Mouse (Mus musculus): ENCODE results near the gene Pla2g3. TPM values are rescaled to one million over a fixed set of nuclear protein-coding genes. Genes with fewer than 3 reads are reported as not detected.
A peak's percentile ranks its signal among the peaks of the same experiment; 100 is the strongest.

Pla2g3 gene
- total RNA-seq, 2 experiments from 2014 or later, result 6.9 to 19.4 TPM

GRCm38 (mm10) chr11:3529476-3530252, 41.6 kb downstream of the Pla2g3 start:
- peak in 1 of 2 experiments; percentile 47 for DNase-seq (ENCODE audit: extremely low spot score in 1 of 2, low spot score in 2 of 2)
- intact Hi-C loops (cut with DNase I), result loop anchor here (10.0 kb wide), 1 partner anchor 385 kb away; the partner anchor contains the start of gene Slc35e4

DNA sequence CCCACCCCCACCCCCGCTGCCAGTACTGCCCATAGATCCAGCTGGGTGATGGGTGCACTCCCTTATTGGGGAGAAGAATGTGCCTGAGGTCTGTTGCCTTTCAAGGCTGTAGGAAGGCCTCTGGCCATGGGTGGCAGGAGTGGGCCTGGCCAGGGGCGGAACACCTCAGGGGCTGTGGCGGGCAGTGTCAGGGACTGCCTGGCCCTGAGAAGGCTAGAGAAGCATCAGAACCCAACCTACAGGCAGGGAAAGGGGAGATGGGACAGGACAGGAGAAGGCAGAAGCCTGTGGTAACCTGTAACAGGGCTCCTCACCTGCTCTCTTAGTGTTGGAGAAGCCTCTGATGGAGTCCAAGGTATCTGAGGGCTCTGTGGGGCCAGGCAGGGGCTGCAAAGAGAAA, 42.6 kb downstream of the Pla2g3 start:
- intact Hi-C loops (cut with DNase I), result loop anchor here (10.0 kb wide), 1 partner anchor 384 kb away; the partner anchor contains the start of gene Slc35e4
- no peak for DNase-seq (ENCODE audit: extremely low spot score in 1 of 2, low spot score in 2 of 2)

DNA sequence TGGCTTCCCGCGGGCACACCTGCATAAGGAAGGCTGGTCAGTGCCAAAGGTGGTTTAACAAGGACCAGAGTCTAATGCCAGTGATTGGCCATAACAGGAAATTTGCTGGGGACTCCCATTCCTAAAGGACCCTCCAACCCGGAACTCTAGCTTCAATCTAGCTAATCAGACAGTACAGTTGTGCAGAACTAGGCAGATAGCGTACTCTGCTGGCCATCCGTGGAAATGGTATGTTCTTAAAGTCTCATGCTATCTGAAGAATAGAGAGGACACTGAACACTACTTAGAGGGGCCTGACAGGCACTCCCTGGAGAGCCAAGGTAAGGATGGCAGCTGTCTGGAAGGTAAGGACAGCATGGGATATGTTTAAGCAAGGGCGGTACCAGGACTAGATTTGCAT, 43.5 kb downstream of the Pla2g3 start:
- intact Hi-C loops (cut with DNase I), result loop anchor here (10.0 kb wide), 1 partner anchor 383 kb away; the partner anchor contains the start of gene Slc35e4
- DNase-seq (ENCODE audit: extremely low spot score in 1 of 2, low spot score in 2 of 2), result peak in 1 of 2 experiments; percentile 49

- intact Hi-C loops (cut with DNase I), result loop anchor here (10.0 kb wide), 1 partner anchor 382 kb away; the partner anchor contains the start of gene Slc35e4
- no peak for DNase-seq (ENCODE audit: extremely low spot score in 1 of 2, low spot score in 2 of 2)
These were observed 44.2 kb downstream of the Pla2g3 start for GRCm38 (mm10) chr11:3532101-3532931.

GRCm38 (mm10) chr11:3533406-3533932, 45.4 kb downstream of the Pla2g3 start:
- no peak for DNase-seq (ENCODE audit: extremely low spot score in 1 of 2, low spot score in 2 of 2)
- intact Hi-C loops (cut with DNase I), result loop anchor here (10.0 kb wide), 1 partner anchor 381 kb away; the partner anchor contains the start of gene Slc35e4

- intact Hi-C loops (cut with DNase I), result loop anchor here (5.0 to 10.0 kb wide), 4 partner anchors 97 to 380 kb away; partner anchors contain the start of genes Morc2a and Slc35e4
- no peak for DNase-seq (ENCODE audit: extremely low spot score in 1 of 2, low spot score in 2 of 2)
These were observed 46.9 kb downstream of the Pla2g3 start for GRCm38 (mm10) chr11:3534956-3535355.

GRCm38 (mm10) chr11:3535406-3535986, 47.4 kb downstream of the Pla2g3 start:
- intact Hi-C loops (cut with DNase I), result loop anchor here (5.0 to 10.0 kb wide), 4 partner anchors 97 to 379 kb away; partner anchors contain the start of genes Morc2a and Slc35e4
- peak; percentile 93 to 97 for DNase-seq (ENCODE audit: extremely low spot score in 1 of 2, low spot score in 2 of 2)

DNA sequence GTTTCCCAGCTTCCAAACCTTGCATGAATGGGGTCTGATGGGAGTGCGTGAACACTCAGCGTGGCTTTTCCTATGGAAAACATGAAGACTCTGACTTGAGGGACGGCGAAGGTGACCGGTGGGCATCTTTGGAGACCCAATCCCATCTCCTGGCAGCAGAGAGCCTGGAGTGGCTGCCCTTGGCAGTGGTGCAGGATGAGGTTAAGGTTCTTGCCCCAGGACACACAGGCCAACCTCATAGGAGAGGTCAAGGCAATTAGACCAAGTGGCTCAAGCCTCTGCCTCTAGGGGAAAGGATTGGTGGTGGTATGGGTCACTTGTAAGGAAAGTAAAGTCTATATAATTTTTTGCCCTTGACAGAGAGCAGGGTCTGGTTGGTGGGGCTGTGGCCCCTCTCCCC, 48.0 kb downstream of the Pla2g3 start:
- no peak for DNase-seq (ENCODE audit: extremely low spot score in 1 of 2, low spot score in 2 of 2)
- intact Hi-C loops (cut with DNase I), result loop anchor here (5.0 to 10.0 kb wide), 4 partner anchors 96 to 379 kb away; partner anchors contain the start of genes Morc2a and Slc35e4

DNA sequence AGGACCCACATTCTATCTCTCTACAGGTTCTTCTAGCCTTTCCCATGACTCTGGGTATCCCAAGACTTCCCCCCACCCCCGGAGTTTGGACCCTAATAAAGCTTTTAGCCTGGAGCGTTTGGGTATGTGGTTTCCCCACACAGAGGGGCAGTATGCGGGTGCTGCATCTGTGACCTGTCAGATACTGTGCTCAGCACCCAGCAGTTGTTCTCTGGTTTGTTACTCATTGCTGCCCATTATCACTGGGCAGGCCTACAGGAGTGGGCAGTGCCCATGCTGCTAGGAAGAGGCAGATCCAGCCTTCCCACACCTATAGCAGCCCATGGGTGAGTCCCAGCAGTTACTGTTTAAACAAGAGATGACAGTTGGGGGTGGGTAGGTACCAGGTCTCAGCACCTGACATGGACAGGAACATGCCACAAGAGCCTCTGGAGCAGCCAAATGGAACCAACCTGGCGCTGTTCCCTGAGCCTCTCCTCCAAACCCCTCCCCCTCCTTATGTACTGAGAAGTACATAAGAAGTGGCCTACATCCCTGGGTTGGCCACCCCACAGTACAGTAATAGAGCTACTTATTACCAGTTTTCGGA, 48.8 kb downstream of the Pla2g3 start:
- intact Hi-C loops (cut with DNase I), result loop anchor here (5.0 to 10.0 kb wide), 4 partner anchors 95 to 378 kb away; partner anchors contain the start of genes Morc2a and Slc35e4
- no peak for DNase-seq (ENCODE audit: extremely low spot score in 1 of 2, low spot score in 2 of 2)

DNA sequence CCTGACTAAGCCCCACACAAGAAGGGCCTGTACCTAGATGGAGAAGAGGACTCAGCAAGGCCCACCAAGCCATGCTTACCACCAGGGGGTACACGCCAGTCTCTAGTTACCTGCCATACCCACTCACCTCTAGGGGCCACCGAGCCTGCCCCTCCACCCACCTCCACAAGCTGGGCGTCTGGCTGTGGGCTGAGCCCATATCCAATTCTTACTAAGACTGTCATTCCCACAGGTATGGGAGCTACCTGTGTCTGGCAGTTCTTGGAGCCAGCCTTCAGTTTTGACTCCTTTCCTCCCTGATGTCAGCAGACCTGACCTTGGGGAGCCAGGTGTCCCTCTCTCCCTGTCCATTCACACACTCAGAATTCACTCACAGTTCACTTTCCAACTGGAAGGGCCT, 49.6 kb downstream of the Pla2g3 start:
- DNase-seq (ENCODE audit: extremely low spot score in 1 of 2, low spot score in 2 of 2), result no peak
- intact Hi-C loops (cut with DNase I), result loop anchor here (5.0 to 10.0 kb wide), 4 partner anchors 95 to 377 kb away; partner anchors contain the start of genes Morc2a and Slc35e4

GRCm38 (mm10) chr11:3538341-3538740, 50.3 kb downstream of the Pla2g3 start:
- DNase-seq (ENCODE audit: extremely low spot score in 1 of 2, low spot score in 2 of 2), result no peak
- intact Hi-C loops (cut with DNase I), result loop anchor here (5.0 to 10.0 kb wide), 4 partner anchors 94 to 376 kb away; partner anchors contain the start of genes Morc2a and Slc35e4

DNA sequence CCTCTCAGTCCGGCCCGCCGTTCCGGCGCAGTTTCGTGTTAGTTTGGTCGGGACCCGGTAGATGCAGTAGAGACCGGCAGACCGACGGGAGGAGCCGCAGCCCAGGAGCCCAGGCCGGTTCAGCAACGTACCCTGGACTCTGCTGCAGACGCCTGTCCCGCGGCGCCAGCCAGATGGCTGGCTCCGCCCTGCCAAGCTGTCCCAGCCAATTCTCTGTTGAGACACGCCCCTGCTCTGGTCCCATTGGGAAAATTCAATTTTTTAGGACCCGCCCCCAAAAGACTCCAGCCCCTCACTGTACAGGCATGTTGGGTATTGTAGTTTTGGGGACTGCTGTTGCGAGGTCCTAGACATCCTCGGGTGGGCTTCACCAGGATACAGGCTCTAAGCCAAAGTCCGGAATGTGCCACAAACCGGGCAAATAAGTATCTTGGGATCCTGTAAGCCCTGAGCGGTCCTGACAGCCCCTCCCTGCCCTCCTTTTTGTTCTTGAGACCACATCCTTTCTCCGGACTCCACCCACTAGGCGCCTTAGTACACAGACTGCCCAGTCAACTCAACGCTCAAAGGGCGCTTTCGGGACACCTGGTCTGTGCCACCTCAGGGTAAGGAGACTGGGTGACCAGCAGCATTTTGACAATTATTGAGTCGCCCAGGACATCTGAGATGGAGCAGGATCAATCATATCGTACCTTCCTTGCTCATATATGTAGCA, 51.2 kb downstream of the Pla2g3 start:
- DNase-seq (ENCODE audit: extremely low spot score in 1 of 2, low spot score in 2 of 2), result peak; percentile 90 to 93
- intact Hi-C loops (cut with DNase I), result loop anchor here (5.0 to 10.0 kb wide), 4 partner anchors 93 to 376 kb away; partner anchors contain the start of genes Morc2a and Slc35e4

GRCm38 (mm10) chr11:3539826-3540196, 51.7 kb downstream of the Pla2g3 start:
- intact Hi-C loops (cut with DNase I), result loop anchor here (5.0 to 10.0 kb wide), 4 partner anchors 92 to 375 kb away; partner anchors contain the start of genes Morc2a and Slc35e4
- no peak for DNase-seq (ENCODE audit: extremely low spot score in 1 of 2, low spot score in 2 of 2)

GRCm38 (mm10) chr11:3540451-3541085, 52.5 kb downstream of the Pla2g3 start, which contains the start of gene Smtn:
TSS of gene Smtn (minus strand) at chr11:3540612.
- intact Hi-C loops (cut with DNase I), result no loop called here
- DNase-seq (ENCODE audit: extremely low spot score in 1 of 2, low spot score in 2 of 2), result no peak

DNA sequence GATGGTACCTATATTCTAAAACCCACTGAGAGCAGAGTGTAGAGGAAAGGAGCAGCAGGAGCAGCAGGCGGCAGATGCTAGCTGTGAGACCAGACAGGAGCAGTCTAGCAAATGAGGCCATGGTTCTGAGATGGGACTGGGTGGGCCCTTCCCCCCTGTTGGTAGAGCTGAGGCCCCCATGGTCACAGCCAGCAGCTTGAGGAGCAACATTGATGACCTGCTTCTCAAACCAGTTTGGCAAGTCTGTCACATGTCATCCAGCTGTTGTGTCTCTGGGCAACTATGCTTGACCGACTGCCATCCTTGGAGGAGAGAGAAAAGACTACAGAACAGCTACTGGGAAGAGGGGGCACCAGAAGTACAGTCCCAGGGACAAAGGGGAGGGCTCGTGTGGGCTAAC, 53.8 kb downstream of the Pla2g3 start:
- DNase-seq (ENCODE audit: extremely low spot score in 1 of 2, low spot score in 2 of 2), result no peak
- intact Hi-C loops (cut with DNase I), result no loop called here

GRCm38 (mm10) chr11:3543001-3543400, 54.9 kb downstream of the Pla2g3 start:
- DNase-seq (ENCODE audit: extremely low spot score in 1 of 2, low spot score in 2 of 2), result peak in 1 of 2 experiments; percentile 53
- intact Hi-C loops (cut with DNase I), result no loop called here

DNA sequence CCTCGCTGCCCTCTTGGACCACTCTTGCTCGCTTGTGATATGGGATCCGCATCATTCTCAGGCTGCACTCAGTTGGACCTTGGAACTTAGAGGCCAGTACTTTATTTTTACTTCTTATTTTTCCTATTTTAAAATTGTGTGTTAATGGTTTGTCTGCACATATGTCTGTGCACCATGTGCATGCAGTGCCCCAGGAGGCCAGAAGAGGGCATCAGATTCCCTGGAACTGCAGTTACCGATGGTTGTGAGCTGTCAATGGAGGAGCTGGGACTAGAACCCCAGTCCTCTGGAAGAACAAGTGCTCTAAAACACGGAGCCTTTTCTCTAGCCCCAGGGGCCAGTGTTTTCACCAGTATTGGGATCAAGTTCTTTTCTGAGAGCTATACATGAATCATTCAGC, 56.3 kb downstream of the Pla2g3 start:
- no peak for DNase-seq (ENCODE audit: extremely low spot score in 1 of 2, low spot score in 2 of 2)
- intact Hi-C loops (cut with DNase I), result no loop called here

Data from left cerebral cortex, postnatal 10 days (tissue).